Mouse (Mus musculus): ENCODE measurements around the gene Ifna16. TPM values are rescaled to one million over a fixed set of nuclear protein-coding genes. Genes with fewer than 3 reads are reported as not detected.

Gene Ifna16
- polyA plus RNA-seq (2015; fragmentation: Nextera tagmentation; extraction: Ambion mirVana): not detected in 2 replicates

GRCm38 (mm10) chr4:88676824-88677223 lies at the start of gene Ifna16:
Ifna16 (minus strand) TSS chr4:88676924.

GRCm38 (mm10) chr4:88721791-88722721 lies 45.3 kb upstream of the Ifna16 start, which contains the start of the genes Gm26566 and Klhl9:
Gm26566 (plus strand) TSS chr4:88721805.
Klhl9 (minus strand) TSS chr4:88722465.

GRCm38 (mm10) chr4:88691259-88691658 lies 14.5 kb upstream of the Ifna16 start, which contains the start of gene Ifnab:
Ifnab (minus strand) TSS chr4:88691359.

GRCm38 (mm10) chr4:88683812-88684211 lies 7.1 kb upstream of the Ifna16 start, which contains the start of gene Ifna2:
Ifna2 (minus strand) TSS chr4:88683912.

GRCm38 (mm10) chr4:88644359-88644758 lies 32.4 kb downstream of the Ifna16 start, which contains the start of gene Ifna13:
Ifna13 (minus strand) TSS chr4:88644459.

GRCm38 (mm10) chr4:88634311-88634710 lies 42.4 kb downstream of the Ifna16 start, which contains the start of gene C87499:
C87499 (minus strand) TSS chr4:88634411.

Other genes starting within 250 kb of the Ifna16 start
- gene Hacd4, start 238.0 kb downstream of the Ifna16 start, polyA plus RNA-seq (2015; fragmentation: Nextera tagmentation; extraction: Ambion mirVana): 12.3 and 18.5 TPM in 2 replicates
- gene Ifnb1, start 154.2 kb downstream of the Ifna16 start, polyA plus RNA-seq (2015; fragmentation: Nextera tagmentation; extraction: Ambion mirVana): not detected in 2 replicates
- not detected in 2 replicates for gene Ifna15, start 118.7 kb downstream of the Ifna16 start, polyA plus RNA-seq (2015; fragmentation: Nextera tagmentation; extraction: Ambion mirVana)
- not detected in 2 replicates for gene Ifna14, start 105.1 kb downstream of the Ifna16 start, polyA plus RNA-seq (2015; fragmentation: Nextera tagmentation; extraction: Ambion mirVana)
- not detected in 2 replicates for gene Ifna9, start 84.5 kb downstream of the Ifna16 start, polyA plus RNA-seq (2015; fragmentation: Nextera tagmentation; extraction: Ambion mirVana)
- not detected in 2 replicates for gene Ifna12, start 73.5 kb downstream of the Ifna16 start, polyA plus RNA-seq (2015; fragmentation: Nextera tagmentation; extraction: Ambion mirVana)
- not detected in 2 replicates for gene C87499, start 42.5 kb downstream of the Ifna16 start, polyA plus RNA-seq (2015; fragmentation: Nextera tagmentation; extraction: Ambion mirVana)
- not detected in 2 replicates for gene Ifna13, start 32.5 kb downstream of the Ifna16 start, polyA plus RNA-seq (2015; fragmentation: Nextera tagmentation; extraction: Ambion mirVana)
- gene Ifna2, start 7.0 kb upstream of the Ifna16 start, polyA plus RNA-seq (2015; fragmentation: Nextera tagmentation; extraction: Ambion mirVana): not detected in 2 replicates
- not detected in 2 replicates for gene Ifnab, start 14.4 kb upstream of the Ifna16 start, polyA plus RNA-seq (2015; fragmentation: Nextera tagmentation; extraction: Ambion mirVana)
- 0.17 and 0.38 TPM in 2 replicates for gene Gm26566, start 44.9 kb upstream of the Ifna16 start, polyA plus RNA-seq (2015; fragmentation: Nextera tagmentation; extraction: Ambion mirVana)
- 23.7 and 28.8 TPM in 2 replicates for gene Klhl9, start 45.5 kb upstream of the Ifna16 start, polyA plus RNA-seq (2015; fragmentation: Nextera tagmentation; extraction: Ambion mirVana)
- not detected in 2 replicates for gene Gm13271, start 77.9 kb upstream of the Ifna16 start, polyA plus RNA-seq (2015; fragmentation: Nextera tagmentation; extraction: Ambion mirVana)
- gene Gm13283, start 83.2 kb upstream of the Ifna16 start, polyA plus RNA-seq (2015; fragmentation: Nextera tagmentation; extraction: Ambion mirVana): 0.17 and 0.19 TPM in 2 replicates
- gene Gm13290, start 96.9 kb upstream of the Ifna16 start, polyA plus RNA-seq (2015; fragmentation: Nextera tagmentation; extraction: Ambion mirVana): not detected in 2 replicates
- gene Gm13289, start 100.0 kb upstream of the Ifna16 start, polyA plus RNA-seq (2015; fragmentation: Nextera tagmentation; extraction: Ambion mirVana): not detected in 2 replicates
- not detected in 2 replicates for gene Gm13272, start 102.9 kb upstream of the Ifna16 start, polyA plus RNA-seq (2015; fragmentation: Nextera tagmentation; extraction: Ambion mirVana)
- 0.33 TPM in 1 of 2 replicates, not detected in the other for gene Ifnz, start 105.2 kb upstream of the Ifna16 start, polyA plus RNA-seq (2015; fragmentation: Nextera tagmentation; extraction: Ambion mirVana)
- gene Gm13276, start 108.8 kb upstream of the Ifna16 start, polyA plus RNA-seq (2015; fragmentation: Nextera tagmentation; extraction: Ambion mirVana): not detected in 2 replicates
- not detected in 2 replicates for gene Gm13277, start 111.7 kb upstream of the Ifna16 start, polyA plus RNA-seq (2015; fragmentation: Nextera tagmentation; extraction: Ambion mirVana)
- not detected in 2 replicates for gene Gm13278, start 114.6 kb upstream of the Ifna16 start, polyA plus RNA-seq (2015; fragmentation: Nextera tagmentation; extraction: Ambion mirVana)
- gene Gm13275, start 117.6 kb upstream of the Ifna16 start, polyA plus RNA-seq (2015; fragmentation: Nextera tagmentation; extraction: Ambion mirVana): not detected in 2 replicates
- gene Gm13279, start 120.5 kb upstream of the Ifna16 start, polyA plus RNA-seq (2015; fragmentation: Nextera tagmentation; extraction: Ambion mirVana): not detected in 2 replicates
- 0.79 TPM in 1 of 2 replicates, not detected in the other for gene Gm13285, start 122.7 kb upstream of the Ifna16 start, polyA plus RNA-seq (2015; fragmentation: Nextera tagmentation; extraction: Ambion mirVana)
- gene Gm13287, start 126.3 kb upstream of the Ifna16 start, polyA plus RNA-seq (2015; fragmentation: Nextera tagmentation; extraction: Ambion mirVana): not detected in 2 replicates
- gene Gm13288, start 128.6 kb upstream of the Ifna16 start, polyA plus RNA-seq (2015; fragmentation: Nextera tagmentation; extraction: Ambion mirVana): not detected in 2 replicates
- not detected in 2 replicates for gene Ifna7, start 139.3 kb upstream of the Ifna16 start, polyA plus RNA-seq (2015; fragmentation: Nextera tagmentation; extraction: Ambion mirVana)
- gene Ifna11, start 143.0 kb upstream of the Ifna16 start, polyA plus RNA-seq (2015; fragmentation: Nextera tagmentation; extraction: Ambion mirVana): not detected in 2 replicates
- not detected in 2 replicates for gene Ifna6, start 150.5 kb upstream of the Ifna16 start, polyA plus RNA-seq (2015; fragmentation: Nextera tagmentation; extraction: Ambion mirVana)
- not detected in 2 replicates for gene Ifna5, start 158.6 kb upstream of the Ifna16 start, polyA plus RNA-seq (2015; fragmentation: Nextera tagmentation; extraction: Ambion mirVana)
- gene Ifna4, start 164.9 kb upstream of the Ifna16 start, polyA plus RNA-seq (2015; fragmentation: Nextera tagmentation; extraction: Ambion mirVana): not detected in 2 replicates
- gene Ifna1, start 173.2 kb upstream of the Ifna16 start, polyA plus RNA-seq (2015; fragmentation: Nextera tagmentation; extraction: Ambion mirVana): not detected in 2 replicates
- not detected in 2 replicates for gene Ifne, start 203.3 kb upstream of the Ifna16 start, polyA plus RNA-seq (2015; fragmentation: Nextera tagmentation; extraction: Ambion mirVana)